Mouse (Mus musculus) T-helper 2 cell (primary cell): ENCODE measurements around the gene Gm5741.

Source experiments
- in situ Hi-C: fragments of 300-600 bp; cut with MboI, MseI; formaldehyde crosslinking; loops from one replicate; pipeline ENCODE4 v1.15.1; 2025; ENCODE audit warnings: high pct_unique_total_duplicates

Gm5741 gene

DNA sequence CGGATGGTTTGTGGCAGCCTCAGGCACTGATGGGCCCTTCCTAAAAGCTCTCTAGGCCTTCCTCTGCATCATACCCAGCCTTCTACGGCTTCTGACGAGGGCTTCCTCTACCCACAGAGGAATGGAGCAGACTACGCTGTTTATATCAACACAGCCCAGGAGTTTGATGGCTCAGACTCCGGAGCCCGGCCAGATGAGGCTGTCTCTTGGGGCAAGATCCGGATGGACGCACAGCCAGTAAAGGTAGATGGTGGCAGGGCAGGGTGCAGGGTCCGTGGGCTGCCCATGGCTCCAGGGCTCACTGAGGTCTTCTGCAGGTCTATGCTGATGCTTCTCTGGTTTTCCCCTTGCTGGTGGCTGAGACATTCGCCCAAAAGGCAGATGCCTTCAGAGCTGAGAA is 6.8 kb upstream of the Gm5741 start:
- in situ Hi-C loops, result loop anchor here (25.0 kb wide), 1 partner anchor 1813 kb away; the partner anchor contains the start of gene N4bp1

DNA sequence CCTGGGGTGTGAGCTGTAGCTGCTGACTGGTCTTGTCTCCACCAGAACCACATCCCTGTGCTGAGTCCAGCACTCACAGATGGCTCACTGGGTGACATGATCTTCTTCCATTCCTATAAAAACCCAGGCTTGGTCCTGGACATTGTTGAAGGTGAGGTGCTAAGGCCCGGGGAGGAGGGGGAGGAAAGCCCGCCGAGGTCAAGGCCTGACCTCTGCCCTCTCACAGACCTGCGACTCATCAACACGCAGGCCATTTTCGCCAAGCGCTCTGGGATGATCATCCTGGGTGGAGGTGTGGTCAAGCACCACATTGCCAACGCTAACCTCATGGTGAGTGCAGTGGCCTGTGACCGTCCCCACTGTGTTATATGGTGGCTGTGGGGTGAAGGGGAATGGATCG is 6.4 kb upstream of the Gm5741 start:
- in situ Hi-C loops, result no loop called here

DNA sequence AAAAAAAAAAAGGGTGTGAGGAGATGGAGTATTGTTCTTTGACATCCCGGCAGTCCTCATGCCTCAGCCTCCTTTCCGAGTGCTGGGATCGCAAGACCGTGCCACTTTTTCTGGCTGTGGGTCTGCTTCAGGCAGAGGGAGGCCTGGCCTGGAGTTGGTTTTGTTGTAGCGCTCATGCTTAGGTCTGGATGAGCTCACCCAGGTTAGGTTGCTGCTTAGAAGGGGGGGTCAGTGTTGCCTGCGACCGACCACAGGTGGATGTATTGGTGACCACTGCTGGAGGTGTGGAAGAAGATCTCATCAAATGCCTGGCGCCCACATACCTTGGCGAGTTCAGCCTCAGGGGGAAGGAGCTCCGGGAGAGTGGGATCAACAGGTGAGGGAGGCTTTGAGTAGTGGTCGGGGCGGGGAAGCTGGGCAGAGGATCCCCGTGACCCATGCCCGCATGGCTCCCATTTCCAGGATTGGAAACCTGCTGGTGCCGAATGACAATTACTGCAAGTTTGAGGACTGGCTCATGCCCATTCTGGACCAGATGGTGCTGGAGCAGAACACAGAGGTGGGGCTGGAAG is 5.3 kb upstream of the Gm5741 start:
- in situ Hi-C loops, result no loop called here

DNA sequence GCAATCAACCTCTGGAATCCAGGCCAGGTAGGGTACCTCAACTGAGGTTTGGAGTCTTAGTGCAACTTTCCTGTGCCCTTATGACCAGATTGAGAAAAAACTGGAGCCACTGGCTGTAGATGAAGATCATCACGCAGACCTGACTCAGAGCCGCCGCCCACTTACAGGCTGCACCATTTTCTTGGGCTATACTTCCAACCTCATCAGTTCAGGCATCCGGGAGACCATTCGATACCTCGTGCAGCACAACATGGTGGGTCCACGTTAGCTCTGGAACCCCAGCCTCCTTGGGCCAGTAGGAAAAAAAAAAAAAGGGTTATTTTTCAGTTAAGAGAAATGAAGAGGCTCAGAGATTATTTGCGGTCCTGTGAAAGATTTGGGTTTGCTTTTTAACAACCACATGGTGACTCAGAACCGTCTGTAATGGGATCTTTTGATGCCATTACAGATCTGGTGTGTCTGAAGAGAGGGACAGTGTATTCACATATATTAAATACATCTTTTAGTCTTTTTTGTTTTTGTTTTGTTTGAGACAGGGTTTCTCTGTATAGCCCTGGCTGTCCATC is 4.7 kb upstream of the Gm5741 start:
- in situ Hi-C loops, result no loop called here

DNA sequence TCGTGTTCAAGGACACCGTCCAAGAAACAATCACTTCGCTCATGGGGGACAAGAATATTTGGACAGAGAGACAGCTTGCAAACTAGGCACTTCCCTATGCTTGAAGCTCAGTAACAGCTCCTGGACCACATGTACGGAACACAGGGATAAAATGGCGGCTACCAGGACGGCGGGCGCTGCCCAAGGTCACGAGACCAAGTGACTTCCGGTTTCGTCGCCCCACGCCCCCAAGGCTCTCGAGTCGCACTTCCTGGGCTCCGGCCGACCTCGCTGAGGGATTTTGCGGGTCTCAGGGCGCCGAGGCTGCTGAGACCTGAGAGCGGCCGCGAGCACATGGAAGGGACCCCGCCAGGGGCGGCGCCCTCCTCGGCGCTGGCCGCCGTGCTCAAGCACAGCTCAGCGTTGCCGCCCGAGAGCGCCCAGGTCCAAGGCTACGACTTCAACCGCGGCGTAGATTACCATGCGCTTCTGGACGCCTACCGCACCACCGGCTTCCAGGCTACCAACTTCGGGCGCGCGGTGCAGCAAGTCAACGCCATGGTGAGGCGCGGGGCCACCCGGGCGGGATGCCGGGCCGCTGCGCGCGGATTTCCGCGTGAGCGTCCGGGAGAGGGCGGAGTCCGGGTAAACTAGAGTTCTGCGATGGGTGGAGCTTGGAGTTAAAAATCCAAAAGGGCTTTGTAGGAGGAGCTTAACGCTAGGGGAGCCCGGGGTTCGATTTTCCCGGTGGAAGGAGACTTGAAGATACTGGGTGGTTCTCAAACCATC is 3.9 kb upstream of the Gm5741 start, which contains the start of gene Dhps:
Gene Dhps (plus strand): TSS at position 244 of the 768 bp plus-strand sequence.
- in situ Hi-C loops, result no loop called here

DNA sequence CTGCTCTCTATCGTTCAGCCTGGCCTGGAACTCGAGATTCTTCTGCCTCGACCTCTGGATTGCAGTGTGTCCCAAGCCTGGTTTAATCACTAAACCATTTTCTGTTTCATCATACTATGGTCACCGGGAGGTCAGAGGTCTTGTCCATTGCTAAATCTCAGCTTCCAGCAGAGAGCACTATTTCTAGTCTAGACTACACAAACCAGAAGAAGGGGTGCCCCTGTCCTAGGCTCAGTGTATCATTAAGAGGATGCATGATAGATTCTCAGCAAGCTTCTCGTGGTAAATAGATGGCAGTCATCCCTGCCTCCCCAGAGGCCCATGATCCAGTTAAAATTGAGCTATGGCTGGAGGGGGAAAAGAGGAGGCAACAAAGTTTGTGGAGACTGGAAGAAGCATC is 3.3 kb upstream of the Gm5741 start:
- in situ Hi-C loops, result no loop called here

DNA sequence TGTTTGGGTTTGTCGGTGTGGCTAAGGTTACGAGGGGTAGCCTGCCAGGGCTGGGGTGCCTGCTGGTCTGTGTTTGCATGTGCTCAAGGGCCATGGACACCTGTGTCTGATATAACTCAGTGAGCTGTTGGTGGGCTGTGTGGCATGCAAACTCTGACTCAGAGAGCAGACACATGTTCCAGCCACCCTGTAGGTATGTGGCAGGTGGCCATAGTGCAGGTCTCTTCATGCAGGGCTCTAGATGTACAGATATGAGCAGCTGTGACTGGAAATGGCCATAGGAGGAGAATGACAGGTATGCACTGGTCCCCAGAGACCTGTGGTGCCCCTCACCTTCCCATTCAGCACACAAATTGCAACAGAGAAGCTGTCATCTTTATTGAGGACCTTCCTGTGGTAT is 627 bp downstream of the Gm5741 start:
- in situ Hi-C loops, result no loop called here

DNA sequence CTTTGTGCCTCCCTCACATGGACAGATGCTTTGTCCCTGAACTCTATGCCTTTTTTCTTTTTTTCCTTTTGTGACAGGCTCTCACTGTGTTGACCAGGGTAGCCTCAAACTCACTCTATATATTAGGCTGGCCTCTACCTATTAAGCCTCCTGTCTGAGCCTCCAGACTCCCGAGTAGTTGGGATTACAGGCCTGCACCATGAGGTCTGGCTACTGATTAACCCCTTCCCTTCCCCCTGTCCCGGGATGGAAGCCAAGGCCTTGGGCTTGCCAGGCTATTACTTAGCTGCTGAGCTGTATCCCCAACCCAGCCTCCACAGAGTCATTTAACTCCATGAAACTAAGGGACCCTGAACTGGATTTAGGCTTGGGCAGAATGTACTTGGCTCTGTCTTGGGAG is 2.6 kb downstream of the Gm5741 start:
- in situ Hi-C loops, result no loop called here

DNA sequence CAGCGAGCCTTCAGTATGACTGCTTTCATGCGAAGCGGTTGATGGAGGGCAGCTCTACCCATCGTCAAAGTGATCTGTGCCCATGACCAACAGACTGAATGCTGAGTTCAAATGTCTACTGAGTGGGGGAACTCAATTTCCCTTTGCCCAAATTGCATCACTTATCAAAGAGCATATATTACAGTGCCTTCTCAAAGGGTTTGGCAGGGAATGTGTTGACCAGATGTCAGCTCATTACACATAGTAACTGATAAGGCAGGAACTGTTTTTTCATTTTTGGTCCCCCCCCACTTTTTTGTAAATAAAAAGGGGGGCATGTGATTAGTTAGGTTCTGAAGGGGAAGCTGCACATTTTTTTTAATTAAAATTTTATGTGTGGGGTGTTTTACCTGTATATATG is 5.2 kb downstream of the Gm5741 start:
- in situ Hi-C loops, result loop anchor here (5.0 kb wide), 1 partner anchor 95 kb away; the partner anchor contains the start of genes Gm49661, Prdx2 and Rnaseh2a

DNA sequence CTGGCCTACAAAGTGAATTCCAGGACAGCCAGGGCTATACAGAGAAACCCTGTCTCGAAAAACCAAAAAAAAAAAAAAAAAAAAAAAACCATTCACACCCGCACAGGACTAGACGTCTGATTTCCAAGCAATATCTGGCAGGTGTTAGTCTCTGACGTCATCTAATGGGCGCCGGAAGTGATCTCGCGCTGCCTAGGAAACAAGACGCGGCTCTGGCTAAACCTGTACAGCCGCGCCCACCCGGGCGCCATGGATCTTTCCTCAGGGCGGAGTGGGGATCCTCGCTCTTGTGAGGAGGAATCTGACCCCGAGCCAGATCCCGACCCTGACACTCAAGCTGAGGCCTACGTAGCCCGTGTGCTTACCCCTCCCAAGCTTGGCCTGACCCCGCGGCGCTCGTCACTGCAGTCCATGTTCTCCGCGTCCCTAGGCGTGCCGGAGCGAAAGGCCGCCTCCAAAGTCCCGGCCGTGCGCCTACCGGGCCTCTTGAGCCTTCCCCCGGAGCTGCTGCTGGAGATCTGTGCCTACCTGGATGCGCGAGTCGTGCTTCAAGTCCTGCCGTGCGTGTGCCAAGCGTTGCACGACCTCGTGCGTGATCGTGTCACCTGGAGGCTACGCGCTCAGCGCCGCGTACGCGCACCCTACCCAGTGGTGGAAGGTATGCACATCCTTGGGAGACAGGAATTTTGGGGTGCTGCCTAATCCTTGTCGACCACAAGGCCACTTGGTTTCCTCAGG is 7.7 kb downstream of the Gm5741 start, which contains the start of gene Fbxw9:
Gene Fbxw9 (plus strand): TSS at position 177 of the 738 bp plus-strand sequence.
- in situ Hi-C loops, result loop anchor here (5.0 kb wide), 1 partner anchor 93 kb away; the partner anchor contains the start of genes Gm49661, Prdx2 and Rnaseh2a

DNA sequence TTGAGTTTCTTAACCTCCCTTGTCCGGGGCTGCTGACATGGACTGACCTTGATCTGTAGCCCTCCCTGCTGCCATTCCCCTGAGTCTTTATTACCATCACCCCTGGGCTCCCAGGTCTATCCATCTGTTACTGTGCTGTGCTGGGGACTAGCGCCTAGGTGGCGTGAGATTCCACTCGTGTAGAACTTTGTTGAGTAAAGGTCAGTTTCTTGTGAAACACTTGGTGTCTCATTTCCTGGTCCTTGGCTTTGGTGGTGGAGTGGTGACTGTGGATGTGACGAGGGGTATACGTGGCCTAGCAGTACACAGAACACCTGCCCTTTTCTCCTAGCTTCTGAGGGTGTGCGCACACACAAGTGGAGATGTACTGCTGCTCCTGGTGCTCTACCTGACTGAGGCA is 10.4 kb downstream of the Gm5741 start:
- in situ Hi-C loops, result no loop called here

DNA sequence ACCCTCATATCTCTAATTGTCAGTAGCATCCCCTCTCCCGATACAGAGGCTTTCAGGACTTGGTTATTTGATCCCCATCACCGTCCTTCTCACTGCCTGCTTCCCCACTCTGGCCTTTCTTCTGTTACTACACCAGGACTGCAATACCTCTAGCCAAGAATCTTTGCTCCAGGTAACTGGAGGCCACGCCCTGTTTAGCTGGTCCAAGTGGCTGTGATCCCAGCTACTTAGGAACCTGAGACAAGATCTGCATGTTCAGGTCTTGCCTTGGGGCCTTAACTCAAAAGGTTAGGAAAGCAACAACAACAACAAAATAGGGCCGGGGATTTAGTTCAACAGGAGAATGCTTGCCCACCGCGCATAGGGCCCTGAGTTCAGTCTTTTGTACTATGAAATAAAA is 24.2 kb downstream of the Gm5741 start:
- in situ Hi-C loops, result no loop called here

DNA sequence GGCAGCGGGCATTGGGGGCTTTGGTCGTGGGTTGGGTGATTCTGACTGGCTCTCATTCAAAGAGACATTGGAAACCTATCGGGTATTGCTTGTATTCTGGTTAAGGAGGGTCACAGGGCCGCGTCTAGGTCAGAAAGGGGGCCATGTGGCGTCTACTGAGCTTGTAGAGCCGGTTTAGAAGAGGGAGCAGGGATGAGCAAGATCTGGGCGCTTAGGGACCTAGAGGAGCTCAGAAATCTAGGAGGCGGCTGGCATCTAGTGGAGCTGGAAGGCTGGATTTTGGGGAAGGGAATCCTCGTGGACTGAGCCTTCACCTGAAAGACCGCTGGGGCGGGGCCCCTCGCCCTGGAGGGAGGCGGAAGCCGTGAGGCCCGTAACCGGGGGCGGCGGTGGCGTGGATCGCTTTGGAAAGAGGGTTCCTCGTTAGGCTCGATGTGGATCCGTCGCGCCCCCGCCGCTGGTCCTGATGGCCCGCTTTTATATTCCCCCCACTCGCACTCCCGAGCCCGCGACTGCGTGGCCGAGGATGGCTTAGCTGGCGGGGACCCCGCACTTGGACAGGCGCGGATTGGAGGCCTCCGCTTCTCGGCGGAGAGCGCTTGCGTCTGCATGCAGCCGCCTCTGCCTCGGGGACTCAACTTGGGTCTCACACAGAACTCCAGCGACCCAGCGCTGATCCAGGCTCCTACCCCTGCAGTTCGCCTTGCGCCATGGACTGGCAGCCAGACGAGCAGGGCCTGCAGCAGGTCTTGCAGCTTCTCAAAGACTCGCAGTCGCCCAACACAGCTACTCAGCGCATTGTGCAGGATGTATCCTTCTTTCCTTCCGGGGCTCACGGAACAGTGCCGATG is 29.9 kb downstream of the Gm5741 start:
- in situ Hi-C loops, result no loop called here

DNA sequence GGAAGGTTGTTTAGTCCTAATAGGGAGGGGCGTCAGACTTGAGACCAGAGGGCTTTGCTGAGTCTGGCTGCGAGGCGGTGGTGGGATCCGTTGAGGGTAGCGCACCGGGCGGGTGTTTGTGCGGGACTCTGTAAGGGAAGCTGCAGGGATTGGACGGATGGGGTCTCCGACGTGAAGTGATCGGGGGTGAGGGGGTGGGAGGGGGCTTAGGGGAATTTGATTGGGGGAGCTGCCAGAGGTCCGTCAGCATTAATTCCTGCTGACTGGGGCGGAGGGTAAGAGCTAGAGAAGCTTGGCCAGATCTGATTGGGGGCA is 30.5 kb downstream of the Gm5741 start:
- in situ Hi-C loops, result no loop called here

DNA sequence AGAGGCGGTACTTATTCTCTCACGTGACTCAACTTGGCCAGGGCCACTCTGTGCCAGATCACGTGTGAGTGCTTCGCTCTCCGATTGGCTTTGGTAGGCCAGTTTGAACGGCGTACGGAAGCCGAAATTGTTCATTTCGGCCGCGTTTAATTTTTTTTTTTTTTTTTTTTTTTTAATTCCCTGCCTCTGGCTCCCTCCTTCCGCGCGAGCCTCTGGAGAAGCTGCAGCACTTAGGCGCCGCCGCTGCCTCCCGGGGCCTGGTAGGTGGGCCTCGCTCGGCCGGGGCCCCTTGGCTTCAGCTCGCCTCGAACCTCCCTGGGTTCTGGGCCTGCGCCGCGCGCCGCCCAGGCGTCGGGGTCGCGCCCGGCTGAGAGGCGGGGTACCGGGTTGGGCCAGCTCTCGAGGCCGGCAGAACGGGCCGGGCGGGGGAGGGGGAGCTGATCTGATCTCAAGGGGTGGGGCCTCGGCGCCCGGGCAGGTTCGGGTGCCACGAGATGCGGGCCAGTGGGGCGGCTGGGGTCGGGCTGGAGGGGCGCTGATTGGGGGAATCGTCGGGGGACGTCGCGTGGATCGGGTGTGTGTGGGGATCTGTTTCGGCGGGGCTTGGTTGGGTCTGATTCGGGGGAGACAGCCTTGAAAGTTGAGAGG is 30.9 kb downstream of the Gm5741 start, which contains the start of gene Tnpo2:
Gene Tnpo2 (plus strand): TSS at position 198 of the 648 bp plus-strand sequence.
- in situ Hi-C loops, result no loop called here

DNA sequence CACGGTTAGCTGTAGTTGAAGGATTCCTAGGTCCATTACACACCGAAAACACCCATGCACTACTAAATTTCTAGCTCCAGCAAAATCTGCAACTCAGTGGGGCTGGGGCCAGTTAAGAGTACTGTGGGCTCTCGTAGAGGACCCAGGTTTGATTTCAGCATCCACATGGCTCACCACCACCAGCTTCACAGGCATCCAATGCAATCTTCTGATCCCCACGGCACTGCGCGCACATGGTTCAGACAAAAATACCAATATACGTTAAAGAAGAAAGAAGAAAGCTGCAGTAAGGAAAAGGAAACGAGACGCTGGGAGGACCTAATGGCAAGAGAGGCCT is 31.4 kb downstream of the Gm5741 start:
- in situ Hi-C loops, result no loop called here

DNA sequence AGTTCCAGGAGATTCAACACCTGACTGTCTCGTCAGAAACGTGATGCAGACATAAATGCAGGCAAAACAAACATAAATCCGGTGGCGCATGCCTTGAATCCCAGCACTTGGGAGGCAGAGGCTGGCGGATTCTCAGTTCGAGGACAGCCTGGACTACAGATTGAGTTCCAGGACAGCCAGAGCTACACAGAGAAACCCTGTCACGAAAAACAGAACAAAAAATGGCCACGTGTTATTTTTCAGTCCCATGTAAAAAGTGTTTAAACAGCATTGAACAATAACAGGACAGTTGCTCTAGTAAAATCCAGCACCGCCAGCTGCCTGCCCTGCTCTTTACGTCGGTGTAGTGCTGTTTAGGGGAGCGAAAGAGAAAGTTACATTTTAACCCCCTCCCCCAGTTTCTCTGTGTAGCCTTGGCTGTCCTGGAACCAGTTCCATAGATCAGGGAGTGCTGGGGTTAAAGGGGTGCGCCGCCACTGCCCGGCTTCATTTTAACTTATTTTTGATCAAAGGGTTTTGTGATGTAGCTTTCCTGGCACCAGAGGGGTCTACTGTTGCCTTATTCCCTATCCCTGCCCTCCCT is 32.0 kb downstream of the Gm5741 start:
- in situ Hi-C loops, result no loop called here

DNA sequence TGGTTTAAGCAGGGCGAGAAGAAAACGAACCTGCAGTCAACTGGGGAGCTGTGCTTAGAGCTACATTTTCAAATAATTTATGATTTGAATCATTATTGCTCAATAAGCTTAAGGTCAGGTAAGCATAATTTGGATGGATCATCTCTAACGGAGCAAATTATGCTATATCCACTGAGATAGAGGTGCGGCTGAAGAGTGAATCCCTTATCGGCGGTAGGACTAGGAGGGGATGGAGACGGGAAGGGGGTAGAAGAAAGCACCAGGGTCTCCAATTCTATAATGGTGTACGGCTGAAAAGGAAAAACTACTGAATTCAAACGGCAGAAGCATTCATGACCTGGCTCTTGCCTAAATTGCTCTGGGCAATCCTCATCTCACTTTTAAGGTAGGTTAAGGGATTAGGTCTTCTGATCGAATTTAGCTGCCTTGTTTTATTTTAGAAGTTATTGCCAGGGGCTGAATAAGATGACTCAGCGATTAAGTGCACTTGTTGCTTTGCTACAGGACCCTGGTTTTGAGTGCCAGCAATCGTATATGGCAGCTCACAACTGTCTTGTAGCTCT is 32.5 kb downstream of the Gm5741 start:
- in situ Hi-C loops, result no loop called here

DNA sequence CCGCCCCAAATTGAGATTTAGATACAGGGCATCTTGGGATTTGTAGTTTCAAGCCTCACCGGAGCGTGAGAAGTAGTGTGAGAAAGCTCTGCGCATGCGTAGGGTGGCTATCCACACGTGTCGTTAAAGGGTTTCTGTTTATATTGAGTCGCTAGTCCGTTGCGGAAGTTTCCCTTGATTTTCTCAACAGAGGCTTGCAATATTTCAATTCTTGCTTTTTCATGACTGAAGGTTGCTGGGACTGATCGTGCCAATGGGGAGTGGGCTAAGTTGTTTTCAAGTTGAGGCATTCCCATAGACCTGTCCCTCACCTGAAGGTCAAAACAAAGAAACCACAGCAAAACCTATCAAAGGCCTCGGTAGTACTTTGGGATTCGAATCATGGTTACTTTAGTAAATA is 33.0 kb downstream of the Gm5741 start:
- in situ Hi-C loops, result no loop called here

DNA sequence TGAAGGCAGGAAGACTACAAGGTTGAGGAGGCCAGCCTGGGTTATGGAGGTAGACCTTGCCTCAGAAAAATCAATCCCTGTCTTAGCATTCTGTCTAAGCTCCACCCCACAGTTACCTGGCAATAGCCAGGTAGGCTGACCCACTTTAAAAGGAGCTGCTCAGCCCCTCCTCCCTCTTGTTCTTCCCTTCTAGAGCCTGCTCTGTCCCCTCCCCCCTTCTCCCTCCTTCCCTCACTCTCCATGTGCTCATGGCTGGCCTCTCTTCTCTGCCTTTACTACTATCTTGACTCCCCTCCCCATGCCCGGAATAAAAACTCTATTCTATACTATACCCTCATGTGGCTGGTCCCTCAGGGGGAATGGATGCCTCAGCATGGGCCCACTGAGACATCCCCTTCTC is 33.9 kb downstream of the Gm5741 start:
- in situ Hi-C loops, result no loop called here
